Mouse (Mus musculus) thymus, postnatal 10 days (tissue): ENCODE data around the gene Acsl4.

Experiments used
- DNase-seq, 2 experiments: peaks; one replicate each; pipeline ENCODE4 v3.0.0; 2021; ENCODE audit warnings: low spot score in 2 of 2

The Acsl4 gene

GRCm38 (mm10) chrX:142390247-142390908 lies at the start of gene Acsl4:
Gene Acsl4, minus strand, starts transcription at chrX:142390535.
- peak; percentile 83 to 87 for DNase-seq

GRCm38 (mm10) chrX:142437971-142438504 lies 47.7 kb upstream of the Acsl4 start:
- no peak for DNase-seq

- DNase-seq, result no peak
Measured at GRCm38 (mm10) chrX:142432846-142433245, 42.5 kb upstream of the Acsl4 start.

GRCm38 (mm10) chrX:142427111-142427510 lies 36.8 kb upstream of the Acsl4 start:
- no peak for DNase-seq

- DNase-seq, result no peak
Measured at GRCm38 (mm10) chrX:142426628-142427027, 36.3 kb upstream of the Acsl4 start.

GRCm38 (mm10) chrX:142413884-142414283 lies 23.5 kb upstream of the Acsl4 start:
- no peak for DNase-seq

GRCm38 (mm10) chrX:142410060-142410459 lies 19.7 kb upstream of the Acsl4 start:
- DNase-seq, result no peak

- DNase-seq, result no peak
Measured at GRCm38 (mm10) chrX:142409338-142409737, 19.0 kb upstream of the Acsl4 start.

GRCm38 (mm10) chrX:142403114-142403513 lies 12.8 kb upstream of the Acsl4 start:
- no peak for DNase-seq

GRCm38 (mm10) chrX:142398621-142399020 lies 8.3 kb upstream of the Acsl4 start:
- DNase-seq, result no peak

GRCm38 (mm10) chrX:142390909-142391265 lies 552 bp upstream of the Acsl4 start:
- DNase-seq, result no peak

- DNase-seq, result peak; percentile 26 to 31
Measured at GRCm38 (mm10) chrX:142389581-142390159, 665 bp downstream of the Acsl4 start.

GRCm38 (mm10) chrX:142388141-142388540 lies 2.2 kb downstream of the Acsl4 start:
- no peak for DNase-seq

GRCm38 (mm10) chrX:142387634-142388033 lies 2.7 kb downstream of the Acsl4 start:
- no peak for DNase-seq

GRCm38 (mm10) chrX:142384918-142385317 lies 5.4 kb downstream of the Acsl4 start:
- no peak for DNase-seq

GRCm38 (mm10) chrX:142379894-142380293 lies 10.4 kb downstream of the Acsl4 start:
- peak; percentile 14 to 32 for DNase-seq

GRCm38 (mm10) chrX:142378048-142378447 lies 12.3 kb downstream of the Acsl4 start:
- peak in 1 of 2 experiments; percentile 6 for DNase-seq

- no peak for DNase-seq
Measured at GRCm38 (mm10) chrX:142377358-142377757, 13.0 kb downstream of the Acsl4 start.

- no peak for DNase-seq
Measured at GRCm38 (mm10) chrX:142376747-142377146, 13.6 kb downstream of the Acsl4 start.

- no peak for DNase-seq
Measured at GRCm38 (mm10) chrX:142375519-142375918, 14.8 kb downstream of the Acsl4 start.

- DNase-seq, result peak in 1 of 2 experiments; percentile 37
Measured at GRCm38 (mm10) chrX:142372393-142372792, 17.9 kb downstream of the Acsl4 start.

- no peak for DNase-seq
Measured at GRCm38 (mm10) chrX:142369935-142370334, 20.4 kb downstream of the Acsl4 start.

GRCm38 (mm10) chrX:142363882-142364281 lies 26.5 kb downstream of the Acsl4 start:
- DNase-seq, result no peak
